Mouse (Mus musculus): ENCODE measurements around the gene Cdkal1. TPM values are rescaled to one million over a fixed set of nuclear protein-coding genes. Genes with fewer than 3 reads are reported as not detected.

The Cdkal1 gene
- polyA plus RNA-seq, 1 experiment from 2014 or later: 23.9 TPM

GRCm38 (mm10) chr13:29653407-29653806, 202.1 kb downstream of the Cdkal1 start:
- Histone ChIP-seq H3K9me3 (replicated peaks; ENCODE audit: control insufficient read depth, low read length) (no peaks in the 10 kb centered on the region), H3K36me3 (ENCODE audit: control insufficient read depth, insufficient read depth, low read length) (no peaks in the 10 kb centered on the region), H3K27ac (ENCODE audit: low read depth, low read length) (no peak overlapping the region), H3K9ac (ENCODE audit: low read length) (no peak overlapping the region), H3K27me3 (replicated peaks; ENCODE audit: control insufficient read depth, insufficient read depth, low read length) (no peaks in the 10 kb centered on the region), H3K4me2 (ENCODE audit: low read length) (no peak overlapping the region), H3K4me1 (ENCODE audit: control insufficient read depth, insufficient read depth, low read length) (no peaks in the 10 kb centered on the region), H3K4me3 (ENCODE audit: low read depth, low read length) (no peak overlapping the region)
- no peak for DNase-seq (ENCODE audit: low spot score)
- no peak for ATAC-seq
- 87% methylated on average over 4 of the region's 4 CpGs for WGBS

GRCm38 (mm10) chr13:29652791-29653190, 202.7 kb downstream of the Cdkal1 start:
- Histone ChIP-seq H3K4me3 (ENCODE audit: low read depth, low read length) (no peak overlapping the region), H3K27me3 (replicated peaks; ENCODE audit: control insufficient read depth, insufficient read depth, low read length) (no peaks in the 10 kb centered on the region), H3K9me3 (replicated peaks; ENCODE audit: control insufficient read depth, low read length) (no peaks in the 10 kb centered on the region), H3K27ac (ENCODE audit: low read depth, low read length) (no peak overlapping the region), H3K36me3 (ENCODE audit: control insufficient read depth, insufficient read depth, low read length) (no peaks in the 10 kb centered on the region), H3K4me1 (ENCODE audit: control insufficient read depth, insufficient read depth, low read length) (no peaks in the 10 kb centered on the region), H3K9ac (ENCODE audit: low read length) (no peak overlapping the region), H3K4me2 (ENCODE audit: low read length) (no peak overlapping the region)
- no peak for DNase-seq (ENCODE audit: low spot score)
- WGBS: 88% methylated on average over 6 of the region's 6 CpGs
- ATAC-seq: no peak

- Histone ChIP-seq H3K4me2 (ENCODE audit: low read length) (no peak overlapping the region), H3K9ac (ENCODE audit: low read length) (no peak overlapping the region), H3K27ac (ENCODE audit: low read depth, low read length) (no peak overlapping the region), H3K4me1 (ENCODE audit: control insufficient read depth, insufficient read depth, low read length) (no peaks in the 10 kb centered on the region), H3K4me3 (ENCODE audit: low read depth, low read length) (no peak overlapping the region), H3K27me3 (replicated peaks; ENCODE audit: control insufficient read depth, insufficient read depth, low read length) (no peaks in the 10 kb centered on the region), H3K9me3 (replicated peaks; ENCODE audit: control insufficient read depth, low read length) (no peaks in the 10 kb centered on the region), H3K36me3 (ENCODE audit: control insufficient read depth, insufficient read depth, low read length) (no peaks in the 10 kb centered on the region)
- 91% methylated on average over 6 of the region's 6 CpGs for WGBS
- no peak for ATAC-seq
- DNase-seq (ENCODE audit: low spot score): no peak
Observed at GRCm38 (mm10) chr13:29650576-29651236, 204.8 kb downstream of the Cdkal1 start.

- ATAC-seq (no peak), DNase-seq (ENCODE audit: low spot score) (no peak)
- no peaks in the 10 kb centered on the region for H3K9me3 ChIP-seq (replicated peaks; ENCODE audit: control insufficient read depth, low read length)
- H3K27me3 ChIP-seq (replicated peaks; ENCODE audit: control insufficient read depth, insufficient read depth, low read length): no peaks in the 10 kb centered on the region
- no peaks in the 10 kb centered on the region for H3K36me3 ChIP-seq (ENCODE audit: control insufficient read depth, insufficient read depth, low read length)
- no peak overlapping the region for H3K4me3 ChIP-seq (ENCODE audit: low read depth, low read length)
- no peak overlapping the region for H3K4me2 ChIP-seq (ENCODE audit: low read length)
- WGBS: 81% methylated on average over 2 of the region's 2 CpGs
- no peak overlapping the region for H3K9ac ChIP-seq (ENCODE audit: low read length)
- H3K4me1 ChIP-seq (ENCODE audit: control insufficient read depth, insufficient read depth, low read length): no peaks in the 10 kb centered on the region
- no peak overlapping the region for H3K27ac ChIP-seq (ENCODE audit: low read depth, low read length)
Observed at GRCm38 (mm10) chr13:29649593-29649992, 205.9 kb downstream of the Cdkal1 start.

GRCm38 (mm10) chr13:29642226-29642625, 213.2 kb downstream of the Cdkal1 start:
- 76% methylated on average over 2 of the region's 2 CpGs for WGBS
- Histone ChIP-seq H3K27me3 (replicated peaks; ENCODE audit: control insufficient read depth, insufficient read depth, low read length) (no peaks in the 10 kb centered on the region), H3K27ac (ENCODE audit: low read depth, low read length) (no peak overlapping the region), H3K4me3 (ENCODE audit: low read depth, low read length) (no peak overlapping the region), H3K9ac (ENCODE audit: low read length) (no peak overlapping the region), H3K4me2 (ENCODE audit: low read length) (no peak overlapping the region), H3K36me3 (ENCODE audit: control insufficient read depth, insufficient read depth, low read length) (no peaks in the 10 kb centered on the region), H3K9me3 (replicated peaks; ENCODE audit: control insufficient read depth, low read length) (no peaks in the 10 kb centered on the region), H3K4me1 (ENCODE audit: control insufficient read depth, insufficient read depth, low read length) (no peaks in the 10 kb centered on the region)
- ATAC-seq (no peak), DNase-seq (ENCODE audit: low spot score) (no peak)

- H3K4me3 ChIP-seq (ENCODE audit: low read depth, low read length): no peak overlapping the region
- DNase-seq (ENCODE audit: low spot score) (no peak), ATAC-seq (no peak)
- 79% methylated on average over 5 of the region's 5 CpGs for WGBS
- no peak overlapping the region for H3K9ac ChIP-seq (ENCODE audit: low read length)
- no peaks in the 10 kb centered on the region for H3K9me3 ChIP-seq (replicated peaks; ENCODE audit: control insufficient read depth, low read length)
- H3K4me2 ChIP-seq (ENCODE audit: low read length): no peak overlapping the region
- H3K27ac ChIP-seq (ENCODE audit: low read depth, low read length): no peak overlapping the region
- no peaks in the 10 kb centered on the region for H3K4me1 ChIP-seq (ENCODE audit: control insufficient read depth, insufficient read depth, low read length)
- H3K36me3 ChIP-seq (ENCODE audit: control insufficient read depth, insufficient read depth, low read length): no peaks in the 10 kb centered on the region
- H3K27me3 ChIP-seq (replicated peaks; ENCODE audit: control insufficient read depth, insufficient read depth, low read length): no peaks in the 10 kb centered on the region
Observed at GRCm38 (mm10) chr13:29641200-29641599, 214.3 kb downstream of the Cdkal1 start.

GRCm38 (mm10) chr13:29640186-29640585, 215.3 kb downstream of the Cdkal1 start:
- H3K27me3 ChIP-seq (replicated peaks; ENCODE audit: control insufficient read depth, insufficient read depth, low read length): no peaks in the 10 kb centered on the region
- H3K9me3 ChIP-seq (replicated peaks; ENCODE audit: control insufficient read depth, low read length): no peaks in the 10 kb centered on the region
- no peak overlapping the region for H3K27ac ChIP-seq (ENCODE audit: low read depth, low read length)
- H3K4me2 ChIP-seq (ENCODE audit: low read length): no peak overlapping the region
- no peaks in the 10 kb centered on the region for H3K36me3 ChIP-seq (ENCODE audit: control insufficient read depth, insufficient read depth, low read length)
- no peak for ATAC-seq
- no peak overlapping the region for H3K4me3 ChIP-seq (ENCODE audit: low read depth, low read length)
- no peak overlapping the region for H3K9ac ChIP-seq (ENCODE audit: low read length)
- no peak for DNase-seq (ENCODE audit: low spot score)
- no peaks in the 10 kb centered on the region for H3K4me1 ChIP-seq (ENCODE audit: control insufficient read depth, insufficient read depth, low read length)
- WGBS: 76% methylated on average over 1 of the region's 1 CpGs

- H3K27me3 ChIP-seq (replicated peaks; ENCODE audit: control insufficient read depth, insufficient read depth, low read length): no peaks in the 10 kb centered on the region
- H3K9ac ChIP-seq (ENCODE audit: low read length): no peak overlapping the region
- no peak for ATAC-seq
- WGBS: 89% methylated on average over 4 of the region's 4 CpGs
- no peaks in the 10 kb centered on the region for H3K36me3 ChIP-seq (ENCODE audit: control insufficient read depth, insufficient read depth, low read length)
- DNase-seq (ENCODE audit: low spot score): no peak
- H3K9me3 ChIP-seq (replicated peaks; ENCODE audit: control insufficient read depth, low read length): no peaks in the 10 kb centered on the region
- H3K27ac ChIP-seq (ENCODE audit: low read depth, low read length): no peak overlapping the region
- no peak overlapping the region for H3K4me2 ChIP-seq (ENCODE audit: low read length)
- H3K4me3 ChIP-seq (ENCODE audit: low read depth, low read length): no peak overlapping the region
- H3K4me1 ChIP-seq (ENCODE audit: control insufficient read depth, insufficient read depth, low read length): no peaks in the 10 kb centered on the region
Observed at GRCm38 (mm10) chr13:29638303-29638702, 217.2 kb downstream of the Cdkal1 start.

GRCm38 (mm10) chr13:29637788-29638187, 217.7 kb downstream of the Cdkal1 start:
- WGBS: 86% methylated on average over 6 of the region's 6 CpGs
- Histone ChIP-seq H3K4me2 (ENCODE audit: low read length) (no peak overlapping the region), H3K9me3 (replicated peaks; ENCODE audit: control insufficient read depth, low read length) (no peaks in the 10 kb centered on the region), H3K36me3 (ENCODE audit: control insufficient read depth, insufficient read depth, low read length) (no peaks in the 10 kb centered on the region), H3K9ac (ENCODE audit: low read length) (no peak overlapping the region), H3K4me3 (ENCODE audit: low read depth, low read length) (no peak overlapping the region), H3K27me3 (replicated peaks; ENCODE audit: control insufficient read depth, insufficient read depth, low read length) (no peaks in the 10 kb centered on the region), H3K27ac (ENCODE audit: low read depth, low read length) (no peak overlapping the region), H3K4me1 (ENCODE audit: control insufficient read depth, insufficient read depth, low read length) (no peaks in the 10 kb centered on the region)
- ATAC-seq: no peak
- DNase-seq (ENCODE audit: low spot score): no peak

All from forebrain, embryonic 14.5 days (tissue).